Mouse (Mus musculus) limb, embryonic 11.5 days (tissue): ENCODE data around the gene Wdr25. TPM values are rescaled to one million over a fixed set of nuclear protein-coding genes. Genes with fewer than 3 reads are reported as not detected.

Experiments
- ATAC-seq: fragments of 200-750 bp; cut with Nextera tagmentation; 2 replicates; pipeline ENCODE4 v1.8.0; 2017; ENCODE audit warnings: low read depth; ENCODE audit not compliant: insufficient number of reproducible peaks, low FRiP score, low TSS enrichment
- DNase-seq: peaks from one replicate; pipeline ENCODE4 v3.0.0-alpha.2; 2015; ENCODE audit warnings: low spot score
- H3K27ac ChIP-seq: fragments of 300-500 bp; sonication (generic); replicated peaks from 2 replicates; pipeline ENCODE4 v1.5.1; 2014; ENCODE audit warnings: low read depth, mild to moderate bottlenecking, low read length
- H3K27me3 ChIP-seq: fragments of 300-500 bp; sonication (generic); 2 replicates; pipeline ENCODE4 v1.6.1; 2014; ENCODE audit warnings: mild to moderate bottlenecking, low read length, mixed read lengths; ENCODE audit not compliant: control insufficient read depth, insufficient read depth
- H3K36me3 ChIP-seq: fragments of 300-500 bp; sonication (generic); 2 replicates; pipeline ENCODE4 v1.6.1; 2014; ENCODE audit warnings: mild to moderate bottlenecking, low read length, moderate library complexity, mixed read lengths; ENCODE audit not compliant: control insufficient read depth, insufficient read depth
- H3K4me1 ChIP-seq: fragments of 300-500 bp; sonication (generic); 2 replicates; pipeline ENCODE4 v1.6.1; 2014; ENCODE audit warnings: low read length, mixed read lengths; ENCODE audit not compliant: control insufficient read depth, insufficient read depth
- H3K4me2 ChIP-seq: fragments of 300-500 bp; sonication (generic); 2 replicates; pipeline ENCODE4 v1.6.1; 2014; ENCODE audit warnings: low read depth, mild to moderate bottlenecking, moderate library complexity; ENCODE audit not compliant: severe bottlenecking
- H3K4me3 ChIP-seq: fragments of 300-500 bp; sonication (generic); 2 replicates; pipeline ENCODE4 v1.5.1; 2014; ENCODE audit warnings: low read depth, low read length
- H3K9ac ChIP-seq: fragments of 300-500 bp; sonication (generic); 2 replicates; pipeline ENCODE4 v1.6.1; 2014; ENCODE audit warnings: mild to moderate bottlenecking, low read length
- H3K9me3 ChIP-seq: fragments of 300-500 bp; sonication (generic); 2 replicates; pipeline ENCODE4 v1.6.1; 2016; ENCODE audit warnings: low read length; ENCODE audit not compliant: control insufficient read depth
- WGBS: fragments of 180-500 bp; shearing (Covaris S2); extraction: QIAGEN DNeasy Blood & Tissue Kit; methylation state at CpG from one replicate; pipeline ENCODE4 v1.1.7; 2014; 5-methylcytosine and 5-hydroxymethylcytosine counted together
- polyA plus RNA-seq: library from polyadenylated mRNA; unstranded; fragments of >200 nt; fragmentation: Nextera tagmentation; extraction: Ambion mirVana; gene quantifications from 2 replicates; pipeline ENCODE4 v1.2.1, GENCODE M21; 2014

Wdr25 gene
- polyA plus RNA-seq, 1 experiment from 2014 or later = 4.9 TPM

- WGBS = 41% methylated on average over 2 of the region's 2 CpGs
- no peaks in the 10 kb centered on the region for H3K36me3 ChIP-seq
- H3K4me3 ChIP-seq = no peak overlapping the region
- DNase-seq (no peak), ATAC-seq (no peak)
- H3K27me3 ChIP-seq = no peaks in the 10 kb centered on the region
- no peak overlapping the region for H3K9ac ChIP-seq
- no peak overlapping the region for H3K4me2 ChIP-seq
- H3K4me1 ChIP-seq = no peaks in the 10 kb centered on the region; the same call in 1 of the 2 replicates
- no peaks in the 10 kb centered on the region for H3K9me3 ChIP-seq
- no peak overlapping the region for H3K27ac ChIP-seq
Observed at GRCm38 (mm10) chr12:109069751-109070150, 176.3 kb downstream of the Wdr25 start.

- H3K4me1 ChIP-seq = no peaks in the 10 kb centered on the region; the same call in 1 of the 2 replicates
- H3K9me3 ChIP-seq = no peaks in the 10 kb centered on the region
- H3K36me3 ChIP-seq = no peaks in the 10 kb centered on the region
- DNase-seq = no peak
- WGBS = 91% methylated on average over 13 of the region's 13 CpGs
- no peak overlapping the region for H3K27ac ChIP-seq
- H3K4me3 ChIP-seq = no peak overlapping the region
- H3K9ac ChIP-seq = no peak overlapping the region
- no peak overlapping the region for H3K4me2 ChIP-seq
- no peaks in the 10 kb centered on the region for H3K27me3 ChIP-seq
- ATAC-seq = no peak
Observed at GRCm38 (mm10) chr12:109071248-109071647, 177.8 kb downstream of the Wdr25 start.

GRCm38 (mm10) chr12:109074106-109074505 is 180.7 kb downstream of the Wdr25 start:
- no peak overlapping the region for H3K4me3 ChIP-seq
- WGBS = 87% methylated on average over 6 of the region's 6 CpGs
- ATAC-seq (no peak), DNase-seq (no peak)
- H3K9ac ChIP-seq = no peak overlapping the region
- H3K27me3 ChIP-seq = no peaks in the 10 kb centered on the region
- no peaks in the 10 kb centered on the region for H3K9me3 ChIP-seq
- H3K36me3 ChIP-seq = no peaks in the 10 kb centered on the region
- no peak overlapping the region for H3K27ac ChIP-seq
- no peak overlapping the region for H3K4me2 ChIP-seq
- H3K4me1 ChIP-seq = no peaks in the 10 kb centered on the region

GRCm38 (mm10) chr12:109074777-109075285 is 181.4 kb downstream of the Wdr25 start:
- no peaks in the 10 kb centered on the region for H3K4me1 ChIP-seq
- WGBS = 75% methylated on average over 2 of the region's 2 CpGs
- H3K4me2 ChIP-seq = no peak overlapping the region
- no peak overlapping the region for H3K9ac ChIP-seq
- H3K27ac ChIP-seq = no peak overlapping the region
- H3K27me3 ChIP-seq = no peaks in the 10 kb centered on the region
- H3K36me3 ChIP-seq = no peaks in the 10 kb centered on the region
- no peak overlapping the region for H3K4me3 ChIP-seq
- DNase-seq (no peak), ATAC-seq (no peak)
- no peaks in the 10 kb centered on the region for H3K9me3 ChIP-seq

- Histone ChIP-seq H3K4me2 (no peak overlapping the region), H3K4me1 (no peaks in the 10 kb centered on the region), H3K9me3 (no peaks in the 10 kb centered on the region), H3K27me3 (no peaks in the 10 kb centered on the region), H3K27ac (no peak overlapping the region), H3K4me3 (no peak overlapping the region), H3K9ac (no peak overlapping the region), H3K36me3 (no peaks in the 10 kb centered on the region)
- ATAC-seq (no peak), DNase-seq (no peak)
- 87% methylated on average over 6 of the region's 6 CpGs for WGBS
Observed at GRCm38 (mm10) chr12:109077036-109077435, 183.6 kb downstream of the Wdr25 start.

Other genes with a start within 250 kb of the Wdr25 start
- 1.6 and 1.9 TPM in 2 replicates for gene Degs2, start 191.3 kb upstream of the Wdr25 start, polyA plus RNA-seq
- 20.0 and 21.7 TPM in 2 replicates for gene Yy1, start 100.7 kb upstream of the Wdr25 start, polyA plus RNA-seq
- gene Slc25a29, start 57.7 kb upstream of the Wdr25 start, polyA plus RNA-seq = 10.9 and 11.7 TPM in 2 replicates
- gene Slc25a47, start 57.6 kb upstream of the Wdr25 start, polyA plus RNA-seq = 12.6 and 18.2 TPM in 2 replicates
- gene Wars, start 543 bp downstream of the Wdr25 start, polyA plus RNA-seq = 117 and 123 TPM in 2 replicates
- 3.3 and 4.4 TPM in 2 replicates for gene Begain, start 174.6 kb downstream of the Wdr25 start, polyA plus RNA-seq